Mouse (Mus musculus) layer of hippocampus, adult 2 months (tissue): ENCODE results near the gene Adamts17. TPM values are rescaled to one million over a fixed set of nuclear protein-coding genes. Genes with fewer than 3 reads are reported as not detected.

Source experiments
- DNase-seq, 2 experiments: peaks; one replicate each; pipeline ENCODE4 v3.0.0; 2022; ENCODE audit warnings: low spot score in 2 of 2
- H3K27ac ChIP-seq: fragments of 200-600 bp; 2 replicates; pipeline ENCODE4 v1.8.1; 2022
- H3K4me3 ChIP-seq: fragments of 200-600 bp; 2 replicates; pipeline ENCODE4 v1.8.1; 2022; ENCODE audit warnings: mild to moderate bottlenecking
- CTCF ChIP-seq: fragments of 200-600 bp; conservative IDR thresholded peaks from 2 replicates; pipeline ENCODE4 v1.8.1; 2022; ENCODE audit warnings: antibody characterized with exemption, mild to moderate bottlenecking, moderate library complexity
- total RNA-seq, 2 experiments: library from RNA; stranded (reverse); gene quantifications; 2 replicates each; pipeline ENCODE4 v1.2.3; 2021

The Adamts17 gene
- total RNA-seq, 2 experiments from 2014 or later: 27.3 to 32.7 TPM

GRCm38 (mm10) chr7:66858247-66859075 is 18.9 kb downstream of the Adamts17 start:
- TF ChIP-seq CTCF: no peak
- peak overlapping the region; percentile 53 for H3K27ac ChIP-seq
- no peak for DNase-seq
- no peak overlapping the region for H3K4me3 ChIP-seq

- Histone ChIP-seq H3K27ac (peak overlapping the region; percentile 43; the same call in 1 of the 2 replicates), H3K4me3 (no peak overlapping the region)
- TF ChIP-seq CTCF: no peak
- no peak for DNase-seq
Measured at GRCm38 (mm10) chr7:66859220-66859619, 19.7 kb downstream of the Adamts17 start.

GRCm38 (mm10) chr7:66866944-66867718 is 27.6 kb downstream of the Adamts17 start:
- TF ChIP-seq CTCF: peak; percentile 64
- peak in 1 of 2 experiments; percentile 17 for DNase-seq
- Histone ChIP-seq H3K27ac (peak overlapping the region; percentile 92), H3K4me3 (no peak overlapping the region)

- DNase-seq: peak; percentile 44 to 58
- H3K27ac ChIP-seq: peak overlapping the region; percentile 92
- H3K4me3 ChIP-seq: no peak overlapping the region
- no peak for TF ChIP-seq CTCF
Measured at GRCm38 (mm10) chr7:66867719-66868501, 28.4 kb downstream of the Adamts17 start.

- no peak for TF ChIP-seq CTCF
- DNase-seq: no peak
- peak overlapping the region; percentile 65; the same call in 1 of the 2 replicates for H3K27ac ChIP-seq
- H3K4me3 ChIP-seq: no peak overlapping the region
Measured at GRCm38 (mm10) chr7:66871520-66871919, 32.0 kb downstream of the Adamts17 start.

- no peak for TF ChIP-seq CTCF
- DNase-seq: no peak
- peak overlapping the region; percentile 55 for H3K27ac ChIP-seq
- H3K4me3 ChIP-seq: no peak overlapping the region
Measured at GRCm38 (mm10) chr7:66871940-66872511, 32.5 kb downstream of the Adamts17 start.

GRCm38 (mm10) chr7:66873235-66873634 is 33.7 kb downstream of the Adamts17 start:
- 0 out of 2 replicates have a peak, but pooled peaks have one; percentile 19 for TF ChIP-seq CTCF
- no peak overlapping the region for H3K27ac ChIP-seq
- no peak for DNase-seq
- no peak overlapping the region for H3K4me3 ChIP-seq

- no peak for TF ChIP-seq CTCF
- Histone ChIP-seq H3K4me3 (no peak overlapping the region), H3K27ac (no peak overlapping the region)
Measured at GRCm38 (mm10) chr7:66891431-66891830, 51.9 kb downstream of the Adamts17 start.

GRCm38 (mm10) chr7:66892096-66892495 is 52.6 kb downstream of the Adamts17 start:
- no peak overlapping the region for H3K27ac ChIP-seq
- no peak for TF ChIP-seq CTCF
- H3K4me3 ChIP-seq: no peak overlapping the region
- DNase-seq: no peak

More at GRCm38 (mm10) chr7:66891431-66891830, 51.9 kb downstream of the Adamts17 start:
- no peak for DNase-seq

GRCm38 (mm10) chr7:66902376-66902775 is 62.8 kb downstream of the Adamts17 start:
- no peak for DNase-seq
- Histone ChIP-seq H3K4me3 (no peak overlapping the region), H3K27ac (no peak overlapping the region)
- no peak for TF ChIP-seq CTCF

- no peak for TF ChIP-seq CTCF
- no peak overlapping the region for H3K4me3 ChIP-seq
- DNase-seq: no peak
- H3K27ac ChIP-seq: peak overlapping the region; percentile 18; the same call in 1 of the 2 replicates
Measured at GRCm38 (mm10) chr7:66903014-66903413, 63.5 kb downstream of the Adamts17 start.

- TF ChIP-seq CTCF: no peak
- H3K4me3 ChIP-seq: no peak overlapping the region
- no peak overlapping the region for H3K27ac ChIP-seq
- DNase-seq: no peak
Measured at GRCm38 (mm10) chr7:66905941-66906340, 66.4 kb downstream of the Adamts17 start.
